Mouse (Mus musculus) hindbrain, embryonic 11.5 days (tissue): Measurements from ENCODE around the gene Mtfr2. TPM values are rescaled to one million over a fixed set of nuclear protein-coding genes. Genes with fewer than 3 reads are reported as not detected.
A peak's percentile ranks its signal among the peaks of the same experiment; 100 is the strongest.

Experiments used
- ATAC-seq: fragments of 200-750 bp; cut with Nextera tagmentation; 2 replicates; pipeline ENCODE4 v1.8.0; 2017; ENCODE audit warnings: mild to moderate bottlenecking, moderate TSS enrichment, moderate library complexity; ENCODE audit not compliant: low FRiP score
- DNase-seq: peaks from one replicate; pipeline ENCODE4 v3.0.0-alpha.2; 2015; ENCODE audit warnings: low spot score
- H3K27ac ChIP-seq: fragments of 300-500 bp; sonication (generic); 2 replicates; pipeline ENCODE4 v1.5.1; 2014; ENCODE audit warnings: mild to moderate bottlenecking, low read depth, low read length
- H3K27me3 ChIP-seq: fragments of 300-500 bp; sonication (generic); 2 replicates; pipeline ENCODE4 v1.6.1; 2014; ENCODE audit warnings: mild to moderate bottlenecking, low read length, moderate library complexity, mixed read lengths; ENCODE audit not compliant: control insufficient read depth, insufficient read depth
- H3K36me3 ChIP-seq: fragments of 300-500 bp; sonication (generic); 2 replicates; pipeline ENCODE4 v1.6.1; 2014; ENCODE audit warnings: mild to moderate bottlenecking, low read length, moderate library complexity, mixed read lengths; ENCODE audit not compliant: control insufficient read depth, insufficient read depth
- H3K4me1 ChIP-seq: fragments of 300-500 bp; sonication (generic); replicated peaks from 2 replicates; pipeline ENCODE4 v1.6.1; 2014; ENCODE audit warnings: low read length, mixed read lengths; ENCODE audit not compliant: control insufficient read depth, insufficient read depth
- H3K4me2 ChIP-seq: fragments of 300-500 bp; sonication (generic); replicated peaks from 2 replicates; pipeline ENCODE4 v1.6.1; 2014; ENCODE audit warnings: mild to moderate bottlenecking, low read depth, low read length
- H3K4me3 ChIP-seq: fragments of 300-500 bp; sonication (generic); 2 replicates; pipeline ENCODE4 v1.5.1; 2014; ENCODE audit warnings: low read depth, low read length
- H3K9ac ChIP-seq: fragments of 300-500 bp; sonication (generic); 2 replicates; pipeline ENCODE4 v1.6.1; 2014; ENCODE audit warnings: low read depth, low read length
- H3K9me3 ChIP-seq: fragments of 300-500 bp; sonication (generic); 2 replicates; pipeline ENCODE4 v1.6.1; 2016; ENCODE audit warnings: low read length; ENCODE audit not compliant: control insufficient read depth
- WGBS: fragments of 180-500 bp; shearing (Covaris S2); extraction: QIAGEN DNeasy Blood & Tissue Kit; methylation state at CpG from one replicate; pipeline ENCODE4 v1.1.7; 2014; 5-methylcytosine and 5-hydroxymethylcytosine counted together
- polyA plus RNA-seq: library from polyadenylated mRNA; unstranded; fragments of >200 nt; fragmentation: Nextera tagmentation; extraction: Ambion mirVana; gene quantifications from 2 replicates; pipeline ENCODE4 v1.2.1, GENCODE M21; 2014

The Mtfr2 gene
- polyA plus RNA-seq = 2.3 and 3.7 TPM in 2 replicates

DNA sequence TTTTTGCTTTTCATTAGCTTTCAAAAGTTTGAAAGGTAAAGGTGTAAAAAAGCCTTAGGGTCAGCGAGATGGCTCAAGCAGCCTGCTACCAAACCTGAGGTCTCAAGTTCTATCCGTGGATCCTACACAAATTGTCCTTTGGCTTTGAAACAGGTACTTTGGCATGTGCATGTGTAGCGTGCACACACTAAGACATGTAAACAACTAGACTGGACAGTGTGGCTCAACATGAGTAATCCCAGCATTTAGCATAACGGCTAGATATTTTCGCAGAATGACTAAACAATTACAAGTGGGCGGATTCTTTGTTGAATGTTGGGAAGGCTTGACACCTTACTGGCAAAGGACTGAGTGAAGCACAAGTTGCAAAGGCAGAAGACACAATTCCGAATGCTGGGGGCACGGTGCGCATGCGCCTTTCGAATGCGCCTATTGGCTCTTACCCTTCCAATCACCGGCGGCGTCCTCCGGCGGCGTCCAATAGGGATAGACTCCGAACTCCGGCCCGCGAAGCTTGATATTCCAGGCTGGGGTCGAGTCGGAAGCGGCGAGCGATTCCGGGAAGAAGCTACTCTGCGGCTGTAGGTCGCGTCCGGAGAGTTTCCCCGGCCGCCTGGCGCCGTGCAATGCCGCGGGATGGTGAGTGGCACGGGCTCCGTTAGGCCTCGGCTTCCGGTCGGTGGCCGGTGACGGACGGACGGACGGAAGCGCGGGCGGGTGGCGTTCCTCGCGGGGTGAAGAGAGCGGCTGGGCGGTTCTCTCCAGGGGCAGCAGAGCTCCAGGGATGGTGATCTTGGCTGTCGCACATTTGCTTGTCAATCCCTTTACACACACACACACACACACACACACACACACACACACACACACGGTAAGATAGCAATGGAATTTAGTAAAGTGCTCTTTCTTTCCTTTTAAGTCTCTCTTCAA, at the start of gene Mtfr2:
TSS of gene Mtfr2 (plus strand) at position 486 of the 930 bp plus-strand sequence.
- Histone ChIP-seq H3K9me3 (no peaks in the 10 kb centered on the region), H3K9ac (peak within 1 kb of the TSS; percentile 52), H3K27ac (no peak within 1 kb of the TSS), H3K4me2 (peak within 1 kb of the TSS; percentile 75), H3K36me3 (no peaks in the 10 kb centered on the region), H3K4me1 (no peaks in the 10 kb centered on the region), H3K4me3 (peak within 1 kb of the TSS; percentile 66), H3K27me3 (no peaks in the 10 kb centered on the region)
- WGBS = 2% methylated on average over 52 of the region's 58 CpGs
- DNase-seq (peak; percentile 98), ATAC-seq (peak; percentile 96)

DNA sequence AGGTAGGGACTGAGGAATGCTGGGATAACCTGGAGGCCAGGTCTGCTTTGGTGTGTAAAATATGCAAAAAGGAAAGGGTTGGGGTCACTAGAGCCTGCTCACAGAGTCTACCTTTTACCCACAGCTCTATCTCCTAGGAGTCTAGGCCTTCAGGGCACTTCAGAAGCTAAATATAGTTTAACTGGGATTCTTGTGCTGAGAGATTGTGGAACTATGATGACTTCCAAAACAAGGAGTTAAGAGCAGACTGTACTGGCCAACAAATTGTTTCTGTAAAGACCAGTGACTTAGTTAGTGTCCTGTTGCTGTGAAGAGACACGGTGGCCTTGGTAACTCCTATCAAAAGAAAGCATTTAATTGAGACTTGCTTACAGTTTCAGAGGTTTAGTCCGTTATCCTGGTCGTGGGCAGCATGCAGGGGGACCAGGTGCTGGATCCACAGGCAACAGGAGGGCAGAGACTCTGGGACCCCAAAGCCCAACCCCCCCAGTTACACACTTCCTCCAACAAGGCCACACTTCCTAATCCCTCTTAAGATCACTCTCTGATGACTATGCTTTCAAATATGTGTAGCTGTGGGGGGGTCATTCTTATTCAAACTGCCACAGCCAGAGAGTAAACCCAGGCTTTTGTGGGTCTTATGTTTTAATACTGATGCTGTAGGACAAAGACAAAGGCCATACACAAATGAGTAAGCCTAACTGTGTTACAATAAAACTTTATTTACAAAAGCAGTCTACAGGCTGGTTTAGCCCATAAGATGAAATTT, 49.2 kb upstream of the Mtfr2 start:
- H3K9ac ChIP-seq = no peak overlapping the region
- no peak overlapping the region for H3K27ac ChIP-seq
- no peak overlapping the region for H3K4me3 ChIP-seq
- H3K4me2 ChIP-seq = no peak overlapping the region
- 36% methylated on average over 3 of the region's 3 CpGs for WGBS
- H3K36me3 ChIP-seq = no peaks in the 10 kb centered on the region
- ATAC-seq (no peak), DNase-seq (no peak)
- no peaks in the 10 kb centered on the region for H3K4me1 ChIP-seq
- H3K9me3 ChIP-seq = no peaks in the 10 kb centered on the region
- H3K27me3 ChIP-seq = no peaks in the 10 kb centered on the region

DNA sequence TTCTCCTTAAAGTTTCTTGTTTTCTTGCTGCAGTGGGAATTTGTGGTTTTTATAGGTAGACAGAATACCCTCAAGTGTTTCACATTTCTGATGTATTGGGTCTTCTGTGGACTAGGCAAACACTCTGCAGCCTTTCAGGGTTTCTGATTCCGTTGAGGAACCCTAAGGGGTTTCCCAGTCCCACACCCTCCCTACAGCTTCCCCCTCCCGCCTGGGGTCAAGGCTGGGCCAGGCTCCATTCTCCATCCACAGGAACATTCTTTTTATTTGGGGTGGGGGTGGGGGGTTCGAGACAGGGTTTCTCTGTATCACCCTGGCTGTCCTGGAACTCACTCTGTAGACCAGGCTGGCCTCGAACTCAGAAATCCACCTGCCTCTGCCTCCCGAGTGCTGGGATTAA, 48.5 kb upstream of the Mtfr2 start:
- Histone ChIP-seq H3K4me1 (no peaks in the 10 kb centered on the region), H3K9ac (no peak overlapping the region), H3K4me3 (no peak overlapping the region), H3K27me3 (no peaks in the 10 kb centered on the region), H3K27ac (no peak overlapping the region), H3K9me3 (no peaks in the 10 kb centered on the region), H3K36me3 (no peaks in the 10 kb centered on the region), H3K4me2 (no peak overlapping the region)
- 80% methylated on average over 5 of the region's 5 CpGs for WGBS
- ATAC-seq = no peak
- no peak for DNase-seq

DNA sequence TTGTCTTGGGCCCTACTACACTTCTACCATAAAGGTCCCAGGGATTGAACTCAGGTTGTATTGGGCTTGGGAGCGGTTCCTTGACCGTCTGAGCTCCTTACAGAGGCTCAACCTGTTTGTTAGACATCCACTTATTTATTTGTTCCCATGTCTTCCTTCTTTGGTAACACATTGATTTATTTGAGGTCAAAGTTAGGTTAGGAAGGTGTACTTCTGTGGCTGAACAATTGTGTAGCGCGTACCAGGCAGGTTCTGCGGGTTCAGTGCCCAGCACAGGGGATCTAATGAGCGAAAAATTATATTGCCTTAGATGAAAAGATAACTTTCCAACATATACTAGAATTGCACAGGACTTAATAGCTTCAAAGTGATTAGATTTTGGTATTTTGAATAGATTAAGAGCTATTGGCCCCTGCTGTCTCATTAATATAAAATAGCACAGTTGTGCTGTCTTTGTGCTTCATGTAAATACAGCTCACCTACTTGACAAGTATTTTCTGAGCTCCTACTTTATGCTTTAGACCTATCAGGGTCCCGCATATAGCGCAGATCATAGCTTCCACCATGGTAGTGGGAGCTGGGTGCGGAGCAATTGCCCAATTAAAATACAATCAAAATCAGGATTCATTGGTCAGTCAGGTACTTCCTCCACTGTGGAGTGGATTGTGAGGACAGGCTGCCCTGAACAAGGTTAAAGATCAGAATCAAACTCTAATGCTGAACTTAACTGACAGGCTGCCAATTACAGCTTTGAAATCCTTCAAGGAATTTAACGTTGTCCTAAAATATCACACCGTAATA, 36.4 kb upstream of the Mtfr2 start:
- WGBS = 50% methylated on average over 11 of the region's 11 CpGs

DNA sequence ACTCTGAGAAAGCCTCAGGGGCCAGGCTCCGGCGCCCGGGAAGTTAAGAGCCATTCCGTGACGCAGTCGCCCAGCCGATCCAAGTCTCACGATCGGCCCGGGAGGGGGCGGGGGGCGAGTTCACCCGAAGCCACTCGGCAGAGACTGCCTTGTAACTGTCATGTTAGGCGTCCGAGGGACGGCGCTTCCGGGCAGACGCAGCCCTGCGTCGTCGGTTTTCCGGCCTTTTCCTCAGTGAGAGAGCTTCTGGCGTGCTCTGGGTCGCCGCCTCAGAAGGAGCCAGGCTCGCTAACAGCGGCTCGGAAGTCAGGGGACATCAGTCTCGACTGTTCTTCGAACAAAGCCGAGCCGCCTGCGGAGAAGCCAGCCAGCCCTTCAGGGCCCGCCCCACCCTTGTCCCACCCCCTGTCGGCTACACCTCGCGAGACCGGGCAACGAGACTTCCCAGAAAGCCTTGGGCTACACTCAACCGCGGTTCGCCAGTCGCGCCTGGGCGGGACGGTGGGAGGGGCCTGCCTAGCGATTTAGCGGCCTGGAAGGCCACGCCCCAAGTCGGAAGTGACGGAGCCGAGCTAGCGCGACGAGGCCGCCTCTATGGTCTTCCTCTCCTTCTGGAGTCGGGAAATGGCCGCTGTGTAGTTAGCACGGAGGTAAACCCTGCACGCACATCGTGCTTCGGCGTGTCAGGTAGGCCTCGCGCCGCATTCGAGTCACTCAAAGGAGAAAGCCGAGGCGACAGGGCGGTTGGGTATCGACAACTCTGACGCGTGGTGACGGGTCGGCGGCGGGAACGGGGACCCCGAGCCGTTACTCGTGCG, 35.4 kb upstream of the Mtfr2 start, which contains the start of gene Bclaf1:
TSS of gene Bclaf1 (plus strand) at position 552 of the 818 bp plus-strand sequence.
- WGBS = under 1% methylated on average over 84 of the region's 84 CpGs
- no peaks in the 10 kb centered on the region; the same call in 1 of the 2 replicates for H3K4me1 ChIP-seq
- H3K27me3 ChIP-seq = no peaks in the 10 kb centered on the region
- peak within 1 kb of the TSS; percentile 65 for H3K4me2 ChIP-seq
- H3K4me3 ChIP-seq = peak within 1 kb of the TSS; percentile 83
- ATAC-seq (peak; percentile 99), DNase-seq (peak; percentile 100)
- peak within 1 kb of the TSS; percentile 95 for H3K9ac ChIP-seq
- H3K9me3 ChIP-seq = no peaks in the 10 kb centered on the region
- peak within 1 kb of the TSS; percentile 100 for H3K27ac ChIP-seq
- no peaks in the 10 kb centered on the region for H3K36me3 ChIP-seq

More for the DNA sequence above, 36.4 kb upstream of the Mtfr2 start:
- Histone ChIP-seq H3K9ac (peak overlapping the region; percentile 71), H3K4me3 (peak overlapping the region; percentile 83), H3K36me3 (no peaks in the 10 kb centered on the region), H3K27ac (peak overlapping the region; percentile 100), H3K9me3 (no peaks in the 10 kb centered on the region), H3K4me2 (peak overlapping the region; percentile 65), H3K4me1 (no peaks in the 10 kb centered on the region; the same call in 1 of the 2 replicates), H3K27me3 (no peaks in the 10 kb centered on the region)
- no peak for DNase-seq
- peak; percentile 0; the same call in 1 of the 2 replicates for ATAC-seq

DNA sequence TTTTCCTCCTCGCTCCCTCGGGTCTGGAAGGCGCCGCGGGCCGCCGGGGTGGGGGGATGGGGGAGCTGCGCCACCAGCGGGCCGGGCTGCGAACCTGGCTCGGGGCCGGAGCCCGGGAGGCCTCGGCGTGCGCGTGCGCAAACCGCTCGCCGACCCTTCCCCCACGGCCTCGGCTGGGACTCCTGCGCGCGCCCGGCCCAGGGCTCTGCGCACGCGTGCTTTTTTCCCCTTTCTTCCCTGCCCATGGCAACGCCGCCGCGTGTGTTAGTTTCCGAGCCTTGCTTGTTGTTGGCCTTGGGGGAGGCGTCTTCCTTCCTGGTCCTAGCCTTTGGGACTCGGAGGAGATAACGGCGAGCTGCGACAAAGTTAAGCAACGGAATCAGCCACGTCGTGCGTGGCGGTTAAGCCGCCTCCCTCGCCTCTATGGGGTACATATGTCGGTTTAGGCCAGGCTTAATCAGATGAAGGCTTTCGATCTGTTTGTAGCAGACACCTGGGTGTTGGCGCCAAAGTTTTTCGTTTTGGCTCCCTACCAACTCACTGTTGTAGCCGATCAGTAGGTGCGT, 34.8 kb upstream of the Mtfr2 start:
- Histone ChIP-seq H3K4me1 (no peaks in the 10 kb centered on the region; the same call in 1 of the 2 replicates), H3K4me3 (peak overlapping the region; percentile 83), H3K27ac (peak overlapping the region; percentile 100), H3K27me3 (no peaks in the 10 kb centered on the region), H3K9ac (peak overlapping the region; percentile 95), H3K4me2 (peak overlapping the region; percentile 52), H3K36me3 (no peaks in the 10 kb centered on the region), H3K9me3 (no peaks in the 10 kb centered on the region)
- under 1% methylated on average over 39 of the region's 54 CpGs for WGBS
- peak; percentile 81 for ATAC-seq
- DNase-seq = peak; percentile 94

DNA sequence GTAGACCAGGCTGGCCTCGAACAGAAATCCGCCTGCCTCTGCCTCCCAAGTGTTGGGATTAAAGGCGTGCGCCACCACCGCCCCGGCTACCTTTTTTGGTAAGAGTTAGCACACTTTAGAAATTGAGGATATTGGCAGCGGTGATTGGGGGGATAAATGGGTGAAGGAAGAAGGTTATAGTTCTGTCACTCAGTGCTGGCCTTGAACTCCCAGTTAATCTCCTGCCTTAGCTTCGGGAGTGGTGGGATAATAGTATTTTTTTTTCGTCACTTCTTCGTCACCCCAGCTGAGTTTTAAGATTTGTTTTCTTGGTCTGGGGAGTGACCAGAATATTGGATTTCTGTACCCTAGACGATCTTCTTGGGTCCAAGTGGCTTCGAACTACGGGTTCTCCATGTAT, 34.1 kb upstream of the Mtfr2 start:
- no peak overlapping the region; the same call in 1 of the 2 replicates for H3K27ac ChIP-seq
- H3K9me3 ChIP-seq = no peaks in the 10 kb centered on the region
- no peaks in the 10 kb centered on the region; the same call in 1 of the 2 replicates for H3K4me1 ChIP-seq
- H3K4me3 ChIP-seq = peak overlapping the region; percentile 83
- H3K27me3 ChIP-seq = no peaks in the 10 kb centered on the region
- ATAC-seq = no peak
- H3K9ac ChIP-seq = peak overlapping the region; percentile 95
- no peaks in the 10 kb centered on the region for H3K36me3 ChIP-seq
- DNase-seq = no peak
- H3K4me2 ChIP-seq = peak overlapping the region; percentile 52
- WGBS = 50% methylated on average over 13 of the region's 13 CpGs
